In the genomic region with DNA sequence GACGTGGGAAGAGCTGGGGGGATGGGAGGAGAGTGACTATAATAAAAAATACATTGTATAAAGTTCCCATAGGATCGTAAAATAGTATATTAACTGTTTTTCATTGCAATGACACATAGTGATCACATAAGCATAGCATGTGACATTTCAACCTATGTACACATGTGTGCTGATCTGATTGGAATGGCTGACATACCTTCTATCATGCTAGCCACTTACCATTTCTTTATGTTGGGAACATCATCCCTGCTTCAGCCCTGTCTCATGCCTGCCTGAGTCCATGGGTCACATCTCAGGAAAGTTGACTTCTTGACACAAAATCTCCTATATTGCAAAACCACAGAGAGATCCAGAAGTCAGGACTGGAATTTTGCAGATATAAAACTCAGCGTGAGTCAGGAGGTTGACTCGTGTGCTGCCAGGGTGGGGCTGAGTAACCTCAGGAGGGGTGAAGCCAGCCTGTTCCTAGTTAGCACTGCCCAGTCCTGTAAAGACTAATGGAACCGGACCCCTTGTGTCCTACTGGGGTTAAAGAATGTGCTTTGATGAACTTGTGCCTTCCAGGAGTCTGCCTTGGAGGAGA, we compare ENCODE assay signal across 25 mouse cellular contexts. TPM values are rescaled to one million over a fixed set of nuclear protein-coding genes. Genes with fewer than 3 reads are reported as not detected.
A peak's percentile ranks its signal among the peaks of the same experiment; 100 is the strongest.
DNase-seq lines count a peak whose midpoint lies in the region; ATAC-seq and TF ChIP-seq lines count a peak whose summit lies in the region.
"Had no signal": no experiment of that assay in that cellular context is flagged by ENCODE, and none has a peak within 500 bp of the region (broad histone marks: within the 10 kb centered on the region; RNA-seq: fewer than 3 reads in every experiment).

No protein-coding gene starts in this region.

- DNase-seq in 3T3-L1 (ENCODE audit: low read depth, low spot score) (peak; percentile 89), Patski (ENCODE audit: low read depth, low spot score) (peak; percentile 34)
- DNase-seq in stomach, postnatal 0 days (ENCODE audit: low spot score): peak; percentile 57
- DNase-seq in left cerebral cortex, adult 11 months (ENCODE audit: low spot score): no peak
- DNase-seq in cerebellum, adult 11-12 months: no peak
- no peak for DNase-seq in layer of hippocampus, adult 11-12 months (ENCODE audit: low spot score)
- DNase-seq: adrenal gland, postnatal 25 days; B cell, adult 2 months; cerebellum, adult 18-20 months; cerebellum, postnatal 14 days; gastrocnemius, postnatal 25 days; heart, adult 11 months; heart, postnatal 4 days; kidney, adult 2 months; thymus, adult 18-20 months; thymus, postnatal 36 days had no signal

- H3K4me2 ChIP-seq in intestine, embryonic 16.5 days (ENCODE audit: low read depth, low read length): no peak overlapping the region
- H3K4me2 ChIP-seq in stomach, postnatal 0 days (replicated peaks; ENCODE audit: low read depth): no peak overlapping the region
- H3K4me2 ChIP-seq: heart, embryonic 11.5 days; hindbrain, embryonic 14.5 days; limb, embryonic 13.5 days; liver, embryonic 11.5 days; midbrain, embryonic 12.5 days had no signal

- ATAC-seq in Patski: peak; percentile 74
- ATAC-seq in intestine, embryonic 16.5 days: peak; percentile 80
- ATAC-seq in stomach, postnatal 0 days (ENCODE audit: low FRiP score, low TSS enrichment): peak; percentile 80
- ATAC-seq: forebrain, embryonic 14.5 days had no signal

- TF ChIP-seq CTCF in Patski (IDR thresholded peaks at IDR 0.05): no peak
- TF ChIP-seq CTCF in stomach, postnatal 0 days (IDR thresholded peaks at IDR 0.05; ENCODE audit: low read depth): no peak

- H3K27ac ChIP-seq in intestine, embryonic 16.5 days (ENCODE audit: low read length): peak overlapping the region; percentile 42; the same call in 1 of the 2 replicates
- H3K27ac ChIP-seq in stomach, postnatal 0 days (replicated peaks): no peak overlapping the region
- H3K27ac ChIP-seq: hindbrain, embryonic 14.5 days; left cerebral cortex, adult 2 months; limb, embryonic 13.5 days; midbrain, embryonic 12.5 days had no signal

- TF ChIP-seq EP300 in stomach, postnatal 0 days (optimal IDR thresholded peaks at IDR 0.05): no peak

- no peak overlapping the region for H3K4me3 ChIP-seq in intestine, embryonic 16.5 days (ENCODE audit: low read length)
- no peak overlapping the region for H3K4me3 ChIP-seq in stomach, postnatal 0 days (ENCODE audit: low read depth, low read length)
- H3K4me3 ChIP-seq: left cerebral cortex, adult 2 months; limb, embryonic 13.5 days; megakaryocyte, embryonic 14.5 days; midbrain, embryonic 12.5 days had no signal

- H3K9ac ChIP-seq in intestine, embryonic 16.5 days (ENCODE audit: low read depth, low read length): no peak overlapping the region
- no peak overlapping the region for H3K9ac ChIP-seq in stomach, postnatal 0 days (ENCODE audit: low read length)
- H3K9ac ChIP-seq: hindbrain, embryonic 14.5 days; limb, embryonic 13.5 days; midbrain, embryonic 12.5 days had no signal

- no peaks in the 10 kb centered on the region for H3K27me3 ChIP-seq in Patski
- H3K27me3 ChIP-seq in intestine, embryonic 16.5 days (replicated peaks; ENCODE audit: control insufficient read depth, insufficient read depth, low read length): no peaks in the 10 kb centered on the region
- H3K27me3 ChIP-seq in stomach, postnatal 0 days (ENCODE audit: control insufficient read depth, insufficient read depth, low read length): no peaks in the 10 kb centered on the region
- H3K27me3 ChIP-seq: limb, embryonic 13.5 days; midbrain, embryonic 12.5 days had no signal

- WGBS in intestine, embryonic 16.5 days: 71% methylated on average over 5 of the region's 5 CpGs
- WGBS in stomach, postnatal 0 days: 50% methylated on average over 5 of the region's 5 CpGs

- H3K4me1 ChIP-seq in intestine, embryonic 16.5 days (ENCODE audit: control insufficient read depth, insufficient read depth, low read length): no peaks in the 10 kb centered on the region
- no peaks in the 10 kb centered on the region for H3K4me1 ChIP-seq in stomach, postnatal 0 days (replicated peaks; ENCODE audit: control insufficient read depth, insufficient read depth)
- H3K4me1 ChIP-seq: megakaryocyte, embryonic 14.5 days; midbrain, embryonic 12.5 days had no signal

- in situ Hi-C loops in Patski (cut with MboI; ENCODE audit: low pct_unique_long_range_greater_than_20kb): no loop called here

- CTCF ChIA-PET in Patski (lab: Charles Lee): no interaction called here

- H3K36me3 ChIP-seq in intestine, embryonic 16.5 days (ENCODE audit: control insufficient read depth, insufficient read depth, low read length): no peaks in the 10 kb centered on the region
- H3K36me3 ChIP-seq in stomach, postnatal 0 days (ENCODE audit: control insufficient read depth, insufficient read depth, low read length): no peaks in the 10 kb centered on the region
- H3K36me3 ChIP-seq: limb, embryonic 13.5 days; midbrain, embryonic 12.5 days had no signal

- H3K9me3 ChIP-seq in intestine, embryonic 16.5 days (ENCODE audit: control insufficient read depth, low read length): no peaks in the 10 kb centered on the region
- no peaks in the 10 kb centered on the region for H3K9me3 ChIP-seq in stomach, postnatal 0 days (ENCODE audit: control insufficient read depth, low read length)
- H3K9me3 ChIP-seq: limb, embryonic 13.5 days; megakaryocyte, embryonic 14.5 days; midbrain, embryonic 12.5 days had no signal

- POLR2A ChIA-PET in Patski (lab: Charles Lee): no interaction called here

RNA-seq across cellular contexts. Expression of gene Rab6b, which starts 50.0 kb away (rescaled TPM):
- 43.8 TPM for polyA plus RNA-seq in Patski (2021)
- polyA plus RNA-seq in intestine, embryonic 16.5 days (2015; fragmentation: Nextera tagmentation; extraction: Ambion mirVana): 4.5 TPM in 2 replicates
- polyA plus RNA-seq in stomach, postnatal 0 days (2015; fragmentation: Nextera tagmentation; extraction: Ambion mirVana): 3.3 and 4.1 TPM in 2 replicates

Comparison
In these comparisons a context has a peak if more than half of its experiments do, and no peak if none do; other contexts are left out.
1. DNase-seq: peak in 3T3-L1 (single experiment), Patski (single experiment) and stomach, postnatal 0 days (single experiment); none in left cerebral cortex, adult 11 months (single experiment), cerebellum, adult 11-12 months (single experiment) and layer of hippocampus, adult 11-12 months (single experiment).
2. Peak in every context shown above with its lines, with median percentiles within 50 percentile points of each other: ATAC-seq.